In genomic region chr5:148741267-148742004, GRCm38 (mm10) we compare ENCODE assay signal across 9 mouse cellular contexts.
DNase-seq lines count a peak whose midpoint lies in the region; ATAC-seq and TF ChIP-seq lines count a peak whose summit lies in the region.
"Had no signal": no experiment of that assay in that cellular context is flagged by ENCODE, and none has a peak within 500 bp of the region (broad histone marks: within the 10 kb centered on the region; RNA-seq: fewer than 3 reads in every experiment).

No protein-coding gene starts in this region.

- no peaks in the 10 kb centered on the region for H3K79me2 ChIP-seq in macrophage (ENCODE audit: inconsistent target)

- H3K4me1 ChIP-seq in heart, embryonic 10.5 days: peaks cover 17% of the 10 kb centered on the region
- peaks cover 86% of the 10 kb centered on the region for H3K4me1 ChIP-seq in E14TG2a.4 (replicated peaks; ENCODE audit: low read depth, low read length)

- intact Hi-C loops in left cerebral cortex, postnatal 25 days (cut with DNase I): no loop called here

- WGBS in heart, embryonic 10.5 days: 91% methylated on average over 19 of the region's 19 CpGs
- 66% methylated on average over 18 of the region's 19 CpGs for WGBS in macrophage (ENCODE audit: missing documents)

- DNase-seq in heart, adult 18-20 months: peak; percentile 14 to 34
- no peak for DNase-seq in heart, embryonic 10.5 days (ENCODE audit: low spot score)
- no peak for DNase-seq in cerebellum, postnatal 10 days
- DNase-seq in left cerebral cortex, postnatal 25 days (ENCODE audit: low spot score in 2 of 2): no peak
- DNase-seq in c-Kit-positive CD71-positive TER-119-positive erythroid progenitor cells, embryonic 14.5 days (ENCODE audit: low spot score): no peak

- no peak overlapping the region for H3K27ac ChIP-seq in heart, embryonic 10.5 days
- peak overlapping the region; percentile 73 for H3K27ac ChIP-seq in macrophage
- H3K27ac ChIP-seq: embryonic facial prominence, embryonic 13.5 days had no signal

- no peaks in the 10 kb centered on the region for H3K27me3 ChIP-seq in heart, embryonic 10.5 days (ENCODE audit: insufficient read depth, poor library complexity, severe bottlenecking)
- no peaks in the 10 kb centered on the region for H3K27me3 ChIP-seq in E14TG2a.4 (ENCODE audit: insufficient read depth, low read length)
- H3K27me3 ChIP-seq: embryonic facial prominence, embryonic 13.5 days had no signal

- no peaks in the 10 kb centered on the region for H3K36me3 ChIP-seq in heart, embryonic 10.5 days
- H3K36me3 ChIP-seq in E14TG2a.4 (ENCODE audit: insufficient read depth, low read length) (peaks cover 12% of the 10 kb centered on the region; the same call in 1 of the 2 replicates), macrophage (ENCODE audit: inconsistent target) (no peaks in the 10 kb centered on the region)
- H3K36me3 ChIP-seq: embryonic facial prominence, embryonic 13.5 days had no signal

- no peak for TF ChIP-seq CTCF in E14TG2a.4 (conservative IDR thresholded peaks at IDR 0.05; ENCODE audit: low read length)

- peak; percentile 51 for ATAC-seq in inflammation-experienced regulatory T-cells, adult 6 months

- no peak overlapping the region for H3K4me3 ChIP-seq in heart, embryonic 10.5 days
- peak overlapping the region; percentile 73 for H3K4me3 ChIP-seq in E14TG2a.4 (replicated peaks; ENCODE audit: low read length)
- H3K4me3 ChIP-seq in macrophage (ENCODE audit: inconsistent target): no peak overlapping the region
- H3K4me3 ChIP-seq: embryonic facial prominence, embryonic 13.5 days had no signal

- H3K9me3 ChIP-seq in heart, embryonic 10.5 days: 0 out of 2 replicates have a peak, but pooled peaks cover 3% of the 10 kb centered on the region
- peaks cover 22% of the 10 kb centered on the region for H3K9me3 ChIP-seq in E14TG2a.4 (ENCODE audit: low read length)
- H3K9me3 ChIP-seq: embryonic facial prominence, embryonic 13.5 days had no signal

Comparison
In these comparisons a context has a peak if more than half of its experiments do, and no peak if none do; other contexts are left out.
1. DNase-seq: peak in heart, adult 18-20 months (2 of 2); none in heart, embryonic 10.5 days (single experiment), cerebellum, postnatal 10 days (0 of 2), left cerebral cortex, postnatal 25 days (0 of 2) and c-Kit-positive CD71-positive TER-119-positive erythroid progenitor cells, embryonic 14.5 days (single experiment).